Mouse (Mus musculus): ENCODE measurements around the gene Slc6a8. TPM values are rescaled to one million over a fixed set of nuclear protein-coding genes. Genes with fewer than 3 reads are reported as not detected.

Gene Slc6a8
- 2.2 and 2.4 TPM in 2 replicates for polyA plus RNA-seq (2014; fragmentation: Nextera tagmentation; extraction: Ambion mirVana)

DNA sequence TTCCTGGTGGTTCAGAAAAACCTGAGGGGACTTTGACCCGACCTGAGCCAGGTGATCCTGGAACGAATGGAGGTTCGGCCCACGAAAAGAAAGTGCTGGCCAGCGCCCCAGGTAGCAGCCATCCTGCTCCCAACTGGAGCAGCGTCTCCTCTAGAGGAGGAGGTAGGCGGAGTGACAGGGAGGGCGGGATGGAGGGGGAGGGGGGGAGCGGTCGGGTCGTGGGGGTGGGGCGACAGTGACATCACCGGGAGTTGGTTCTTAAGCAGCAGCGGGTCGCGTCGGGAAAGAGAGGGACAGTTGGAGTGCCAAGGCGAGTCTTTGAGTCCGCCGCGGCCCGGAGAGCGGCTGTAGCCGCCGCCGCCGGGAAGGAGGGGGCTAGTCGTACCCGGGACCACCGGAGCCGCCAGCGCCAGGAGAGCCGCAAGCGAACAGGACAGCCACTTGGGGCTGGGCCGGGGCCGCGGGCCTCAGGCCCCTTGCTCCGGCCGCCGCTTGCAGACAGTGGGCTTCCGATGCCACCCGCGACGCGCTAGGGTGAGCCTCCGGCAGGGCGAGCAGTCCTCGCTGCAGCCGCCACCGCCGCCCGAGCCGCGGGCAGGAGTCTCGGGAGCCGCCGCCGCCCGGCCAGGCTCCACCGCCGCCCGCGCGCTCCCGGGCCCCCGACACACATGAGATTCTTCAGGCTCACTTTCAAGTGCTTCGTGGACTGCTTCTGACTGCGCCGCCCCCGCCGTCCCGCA, at the start of gene Slc6a8:
Slc6a8 (plus strand) TSS at position 272 of the 740 bp plus-strand sequence.
- peak within 1 kb of the TSS; percentile 75 for H3K4me2 ChIP-seq
- H3K9ac ChIP-seq (ENCODE audit: low read depth, low read length): peak within 1 kb of the TSS; percentile 65
- no peaks in the 10 kb centered on the region for H3K9me3 ChIP-seq (ENCODE audit: control insufficient read depth, low read length)
- DNase-seq (ENCODE audit: low spot score) (peak; percentile 48), ATAC-seq (replicated peaks; ENCODE audit: low FRiP score) (peak; percentile 57)
- peak within 1 kb of the TSS; percentile 60 for H3K4me3 ChIP-seq (ENCODE audit: low read depth, low read length)
- peaks cover 26% of the 10 kb centered on the region for H3K27me3 ChIP-seq (replicated peaks; ENCODE audit: control insufficient read depth, insufficient read depth, low read length)
- H3K36me3 ChIP-seq (ENCODE audit: control insufficient read depth, insufficient read depth, low read length): no peaks in the 10 kb centered on the region
- 10% methylated on average over 57 of the region's 72 CpGs for WGBS
- H3K4me1 ChIP-seq (replicated peaks; ENCODE audit: control insufficient read depth, insufficient read depth, low read length): no peaks in the 10 kb centered on the region
- no peak within 1 kb of the TSS for H3K27ac ChIP-seq (ENCODE audit: low read depth, low read length)

DNA sequence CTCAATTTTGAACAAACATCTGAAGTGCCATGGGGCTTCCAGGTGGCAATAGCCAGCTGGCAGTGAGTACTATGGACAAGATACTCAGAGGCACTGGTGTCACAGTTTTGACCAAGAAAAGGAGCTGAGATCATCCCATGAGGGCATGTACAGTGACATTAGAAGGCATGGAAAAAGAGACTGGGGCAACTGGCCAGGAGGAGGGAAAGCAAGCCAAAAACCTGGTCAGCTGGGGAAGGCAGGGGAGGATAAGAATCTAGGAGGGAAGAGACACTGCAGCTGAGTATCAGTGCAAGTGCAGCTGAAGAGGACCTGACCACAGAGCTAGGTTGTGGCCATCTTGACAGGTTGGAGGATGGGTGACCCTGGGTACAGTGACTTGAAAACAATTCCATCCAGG, 46.0 kb upstream of the Slc6a8 start:
- no peak overlapping the region for H3K4me2 ChIP-seq
- H3K4me1 ChIP-seq (replicated peaks; ENCODE audit: control insufficient read depth, insufficient read depth, low read length): no peaks in the 10 kb centered on the region
- H3K9me3 ChIP-seq (ENCODE audit: control insufficient read depth, low read length): no peaks in the 10 kb centered on the region
- H3K36me3 ChIP-seq (ENCODE audit: control insufficient read depth, insufficient read depth, low read length): no peaks in the 10 kb centered on the region
- DNase-seq (ENCODE audit: low spot score) (no peak), ATAC-seq (replicated peaks; ENCODE audit: low FRiP score) (no peak)
- no peak overlapping the region for H3K9ac ChIP-seq (ENCODE audit: low read depth, low read length)
- no peak overlapping the region for H3K4me3 ChIP-seq (ENCODE audit: low read depth, low read length)
- no peak overlapping the region for H3K27ac ChIP-seq (ENCODE audit: low read depth, low read length)
- peaks cover 6% of the 10 kb centered on the region for H3K27me3 ChIP-seq (replicated peaks; ENCODE audit: control insufficient read depth, insufficient read depth, low read length)

DNA sequence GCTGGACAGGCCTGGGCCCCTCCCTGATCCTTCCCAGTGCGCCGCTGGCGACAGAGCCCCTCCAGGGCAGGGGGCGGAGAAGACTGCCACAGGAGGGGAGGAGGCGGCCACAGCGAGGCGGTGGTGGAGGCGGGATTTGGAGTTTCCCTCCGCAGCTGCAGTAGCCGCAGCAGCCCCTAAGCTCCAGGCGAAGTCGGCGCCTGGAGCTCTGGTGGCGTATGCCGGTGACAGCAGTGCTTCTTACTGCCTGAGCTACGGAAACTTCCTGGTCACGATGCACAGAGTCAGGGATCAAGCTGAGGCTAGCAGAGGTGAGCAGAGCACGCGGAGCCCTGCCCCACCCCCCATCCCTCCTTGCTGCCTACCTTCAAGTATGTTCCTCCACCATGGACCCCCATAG, 37.5 kb upstream of the Slc6a8 start:
- Histone ChIP-seq H3K27me3 (replicated peaks; ENCODE audit: control insufficient read depth, insufficient read depth, low read length) (peaks cover 72% of the 10 kb centered on the region), H3K4me3 (ENCODE audit: low read depth, low read length) (no peak overlapping the region), H3K4me1 (replicated peaks; ENCODE audit: control insufficient read depth, insufficient read depth, low read length) (no peaks in the 10 kb centered on the region), H3K9ac (ENCODE audit: low read depth, low read length) (no peak overlapping the region), H3K36me3 (ENCODE audit: control insufficient read depth, insufficient read depth, low read length) (no peaks in the 10 kb centered on the region), H3K27ac (ENCODE audit: low read depth, low read length) (no peak overlapping the region), H3K4me2 (peak overlapping the region; percentile 29), H3K9me3 (ENCODE audit: control insufficient read depth, low read length) (no peaks in the 10 kb centered on the region)
- ATAC-seq (replicated peaks; ENCODE audit: low FRiP score) (no peak), DNase-seq (ENCODE audit: low spot score) (no peak)
- WGBS: 19% methylated on average over 19 of the region's 19 CpGs

DNA sequence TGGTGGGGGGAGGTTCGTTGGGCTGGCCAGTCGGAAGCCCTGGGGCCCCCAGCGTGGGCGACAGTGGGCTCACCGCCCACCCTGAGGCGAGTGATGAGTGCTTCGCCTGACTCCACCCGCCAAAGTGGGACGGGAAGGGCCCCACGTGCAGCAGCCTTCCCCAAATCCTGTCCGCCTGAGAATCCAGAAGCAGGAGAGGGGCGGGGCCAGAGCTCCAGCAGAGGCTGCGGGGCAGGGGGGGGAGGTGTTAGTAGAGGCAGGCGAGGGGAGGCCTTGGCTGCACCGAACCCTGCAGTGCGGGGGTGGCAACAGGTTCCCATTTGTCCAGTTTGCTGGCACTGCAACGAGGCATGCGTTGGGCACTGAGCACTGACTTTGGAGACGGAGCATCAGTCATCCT, 35.5 kb upstream of the Slc6a8 start:
- 18% methylated on average over 19 of the region's 19 CpGs for WGBS
- H3K9me3 ChIP-seq (ENCODE audit: control insufficient read depth, low read length): no peaks in the 10 kb centered on the region
- H3K9ac ChIP-seq (ENCODE audit: low read depth, low read length): no peak overlapping the region
- H3K27ac ChIP-seq (ENCODE audit: low read depth, low read length): no peak overlapping the region
- no peaks in the 10 kb centered on the region for H3K36me3 ChIP-seq (ENCODE audit: control insufficient read depth, insufficient read depth, low read length)
- no peaks in the 10 kb centered on the region for H3K4me1 ChIP-seq (replicated peaks; ENCODE audit: control insufficient read depth, insufficient read depth, low read length)
- H3K27me3 ChIP-seq (replicated peaks; ENCODE audit: control insufficient read depth, insufficient read depth, low read length): peaks cover 83% of the 10 kb centered on the region
- peak overlapping the region; percentile 50 for H3K4me2 ChIP-seq
- H3K4me3 ChIP-seq (ENCODE audit: low read depth, low read length): peak overlapping the region; percentile 21; the same call in 1 of the 2 replicates
- DNase-seq (ENCODE audit: low spot score) (no peak), ATAC-seq (replicated peaks; ENCODE audit: low FRiP score) (no peak)

DNA sequence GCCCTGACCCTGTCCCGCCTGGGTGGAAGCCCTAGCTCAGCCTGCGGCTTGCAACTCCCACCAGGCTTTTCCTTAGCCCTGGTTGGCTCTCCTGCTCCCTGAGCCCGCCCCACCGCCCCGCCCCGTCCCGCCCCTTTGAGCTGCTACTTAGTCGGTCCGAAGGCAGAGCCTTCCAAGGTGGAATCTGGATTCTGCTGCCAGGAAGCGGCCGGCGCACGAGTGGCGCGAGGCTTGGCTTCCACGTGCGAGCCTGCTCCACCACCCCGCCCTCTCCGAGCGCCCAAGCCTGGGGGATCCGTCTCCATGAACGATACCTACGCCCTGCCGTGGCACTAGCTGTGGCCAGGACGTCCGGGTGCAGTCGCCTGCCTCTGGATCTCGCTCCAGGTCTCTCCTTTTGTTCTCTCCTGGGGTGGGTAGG, 33.7 kb upstream of the Slc6a8 start, which contains the start of gene Dusp9:
Dusp9 (plus strand) TSS at position 165 of the 421 bp plus-strand sequence.
- ATAC-seq (replicated peaks; ENCODE audit: low FRiP score) (peak; percentile 83), DNase-seq (ENCODE audit: low spot score) (peak; percentile 65)
- Histone ChIP-seq H3K27me3 (replicated peaks; ENCODE audit: control insufficient read depth, insufficient read depth, low read length) (peaks cover 74% of the 10 kb centered on the region), H3K4me3 (ENCODE audit: low read depth, low read length) (peak within 1 kb of the TSS; percentile 47), H3K4me2 (peak within 1 kb of the TSS; percentile 67), H3K9me3 (ENCODE audit: control insufficient read depth, low read length) (no peaks in the 10 kb centered on the region), H3K4me1 (replicated peaks; ENCODE audit: control insufficient read depth, insufficient read depth, low read length) (no peaks in the 10 kb centered on the region), H3K27ac (ENCODE audit: low read depth, low read length) (no peak within 1 kb of the TSS), H3K36me3 (ENCODE audit: control insufficient read depth, insufficient read depth, low read length) (no peaks in the 10 kb centered on the region), H3K9ac (ENCODE audit: low read depth, low read length) (peak within 1 kb of the TSS; percentile 50)
- 13% methylated on average over 28 of the region's 28 CpGs for WGBS

DNA sequence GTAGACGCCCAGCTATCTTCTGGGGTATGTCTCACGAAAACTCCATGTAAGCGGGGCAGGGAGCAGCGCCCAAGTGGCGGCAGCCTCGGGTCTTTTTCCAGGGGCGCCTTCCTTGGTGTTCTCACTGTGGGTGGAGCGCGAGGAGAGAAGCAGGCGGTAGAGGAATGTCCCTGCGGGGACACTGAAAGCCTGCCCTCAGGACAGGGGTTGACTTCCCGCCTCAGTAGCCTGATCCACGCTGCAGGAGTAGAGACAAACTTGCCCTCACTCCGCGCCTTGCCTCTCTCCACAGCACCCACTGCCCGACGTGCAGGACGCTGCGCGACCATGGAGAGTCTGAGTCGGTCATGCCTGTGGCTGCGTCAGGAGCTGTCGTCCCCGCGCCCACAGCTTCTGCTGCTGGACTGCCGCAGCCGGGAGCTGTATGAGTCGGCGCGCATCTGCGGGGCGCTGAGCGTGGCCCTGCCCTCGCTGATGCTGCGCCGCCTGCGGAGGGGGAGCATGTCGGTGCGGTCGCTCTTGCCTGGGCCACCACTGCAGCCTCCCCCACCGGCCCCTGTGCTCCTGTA, 33.0 kb upstream of the Slc6a8 start:
- Histone ChIP-seq H3K4me1 (replicated peaks; ENCODE audit: control insufficient read depth, insufficient read depth, low read length) (no peaks in the 10 kb centered on the region), H3K9me3 (ENCODE audit: control insufficient read depth, low read length) (no peaks in the 10 kb centered on the region), H3K9ac (ENCODE audit: low read depth, low read length) (peak overlapping the region; percentile 50), H3K36me3 (ENCODE audit: control insufficient read depth, insufficient read depth, low read length) (no peaks in the 10 kb centered on the region), H3K27ac (ENCODE audit: low read depth, low read length) (no peak overlapping the region), H3K4me2 (peak overlapping the region; percentile 67), H3K4me3 (ENCODE audit: low read depth, low read length) (peak overlapping the region; percentile 47), H3K27me3 (replicated peaks; ENCODE audit: control insufficient read depth, insufficient read depth, low read length) (peaks cover 67% of the 10 kb centered on the region)
- DNase-seq (ENCODE audit: low spot score) (no peak), ATAC-seq (replicated peaks; ENCODE audit: low FRiP score) (no peak; the same call in 1 of the 2 replicates)
- WGBS: 12% methylated on average over 41 of the region's 41 CpGs

DNA sequence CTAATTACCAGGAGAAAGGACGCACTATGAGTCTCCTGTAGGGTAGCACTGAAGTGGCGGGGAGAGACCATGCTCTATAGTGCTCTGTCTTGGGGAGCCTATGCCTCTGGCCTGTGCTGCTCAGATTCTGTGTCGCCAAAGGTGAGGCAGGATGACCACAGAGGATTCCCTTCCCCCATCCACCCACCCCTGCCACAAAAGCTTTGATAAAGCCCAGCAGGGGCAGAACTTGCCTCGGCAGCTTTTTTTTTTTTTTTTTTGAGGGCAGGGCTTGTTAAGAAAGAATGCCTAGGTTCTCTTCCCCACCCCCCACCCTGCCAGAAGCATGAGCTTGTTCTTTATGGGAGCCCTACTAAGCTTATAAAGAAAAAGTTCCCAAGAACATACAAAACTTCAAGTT, 27.8 kb upstream of the Slc6a8 start:
- Histone ChIP-seq H3K9me3 (ENCODE audit: control insufficient read depth, low read length) (no peaks in the 10 kb centered on the region), H3K4me3 (ENCODE audit: low read depth, low read length) (no peak overlapping the region), H3K27me3 (replicated peaks; ENCODE audit: control insufficient read depth, insufficient read depth, low read length) (peaks cover 17% of the 10 kb centered on the region), H3K4me2 (no peak overlapping the region), H3K9ac (ENCODE audit: low read depth, low read length) (no peak overlapping the region), H3K36me3 (ENCODE audit: control insufficient read depth, insufficient read depth, low read length) (no peaks in the 10 kb centered on the region), H3K27ac (ENCODE audit: low read depth, low read length) (no peak overlapping the region), H3K4me1 (replicated peaks; ENCODE audit: control insufficient read depth, insufficient read depth, low read length) (no peaks in the 10 kb centered on the region)
- ATAC-seq (replicated peaks; ENCODE audit: low FRiP score): no peak
- WGBS: 40% methylated on average over 4 of the region's 4 CpGs
- DNase-seq (ENCODE audit: low spot score): no peak

DNA sequence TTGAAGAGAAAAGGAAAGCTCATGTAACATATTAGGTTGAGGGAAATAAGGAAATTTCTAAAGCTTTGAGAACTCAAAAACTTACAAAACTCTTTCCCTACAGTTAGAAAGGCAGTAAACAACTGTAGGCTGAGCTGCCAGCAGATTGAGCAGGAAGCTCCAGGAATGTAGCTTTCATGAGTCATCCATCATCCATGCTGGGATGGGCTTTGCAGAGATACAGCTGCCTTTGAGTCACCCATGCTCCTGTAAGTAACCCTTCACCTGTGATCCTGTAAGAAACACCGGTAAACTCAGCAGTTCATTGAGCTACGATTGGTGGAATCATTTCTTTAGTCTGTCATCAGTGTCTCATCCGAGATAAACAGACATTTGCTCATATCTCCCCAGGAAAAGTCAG, 22.1 kb upstream of the Slc6a8 start:
- WGBS: 59% methylated on average over 3 of the region's 3 CpGs
- DNase-seq (ENCODE audit: low spot score): no peak

DNA sequence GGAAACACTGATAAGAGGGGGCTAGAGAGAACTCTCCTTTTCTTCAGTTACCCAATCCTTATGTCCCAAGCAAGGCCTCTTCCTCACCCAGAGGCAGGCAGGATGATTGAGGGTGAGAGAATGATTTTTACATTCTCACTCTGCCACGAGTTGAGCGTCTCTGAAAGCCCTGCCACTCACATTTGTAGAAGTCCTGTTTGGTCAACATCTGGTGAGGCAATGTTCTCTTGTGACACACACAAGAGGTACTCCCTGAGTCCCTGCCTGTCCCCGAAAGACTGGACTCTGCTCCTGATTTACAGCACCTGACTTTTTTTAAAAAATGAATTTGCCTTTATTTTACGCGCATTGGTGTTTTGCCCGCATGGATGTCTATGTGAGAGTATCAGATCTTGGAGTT, 19.6 kb upstream of the Slc6a8 start:
- DNase-seq (ENCODE audit: low spot score): no peak
- no peaks in the 10 kb centered on the region for H3K9me3 ChIP-seq (ENCODE audit: control insufficient read depth, low read length)

More for the DNA sequence above, 22.1 kb upstream of the Slc6a8 start:
- H3K4me2 ChIP-seq: no peak overlapping the region
- no peak overlapping the region for H3K27ac ChIP-seq (ENCODE audit: low read depth, low read length)
- no peaks in the 10 kb centered on the region for H3K9me3 ChIP-seq (ENCODE audit: control insufficient read depth, low read length)
- H3K27me3 ChIP-seq (replicated peaks; ENCODE audit: control insufficient read depth, insufficient read depth, low read length): no peaks in the 10 kb centered on the region; the same call in 1 of the 2 replicates
- no peak overlapping the region for H3K9ac ChIP-seq (ENCODE audit: low read depth, low read length)
- H3K36me3 ChIP-seq (ENCODE audit: control insufficient read depth, insufficient read depth, low read length): no peaks in the 10 kb centered on the region
- no peaks in the 10 kb centered on the region for H3K4me1 ChIP-seq (replicated peaks; ENCODE audit: control insufficient read depth, insufficient read depth, low read length)
- no peak overlapping the region for H3K4me3 ChIP-seq (ENCODE audit: low read depth, low read length)
- ATAC-seq (replicated peaks; ENCODE audit: low FRiP score): no peak

More for the DNA sequence above, 19.6 kb upstream of the Slc6a8 start:
- no peak overlapping the region for H3K9ac ChIP-seq (ENCODE audit: low read depth, low read length)
- no peak for ATAC-seq (replicated peaks; ENCODE audit: low FRiP score)
- no peaks in the 10 kb centered on the region; the same call in 1 of the 2 replicates for H3K27me3 ChIP-seq (replicated peaks; ENCODE audit: control insufficient read depth, insufficient read depth, low read length)
- 78% methylated on average over 6 of the region's 6 CpGs for WGBS
- H3K4me2 ChIP-seq: no peak overlapping the region
- H3K4me3 ChIP-seq (ENCODE audit: low read depth, low read length): no peak overlapping the region
- H3K4me1 ChIP-seq (replicated peaks; ENCODE audit: control insufficient read depth, insufficient read depth, low read length): no peaks in the 10 kb centered on the region
- no peak overlapping the region for H3K27ac ChIP-seq (ENCODE audit: low read depth, low read length)
- H3K36me3 ChIP-seq (ENCODE audit: control insufficient read depth, insufficient read depth, low read length): no peaks in the 10 kb centered on the region

Measured in liver, embryonic 11.5 days (tissue).